Comparison of ENCODE assay signal across 15 mouse cellular contexts in the genomic region with DNA sequence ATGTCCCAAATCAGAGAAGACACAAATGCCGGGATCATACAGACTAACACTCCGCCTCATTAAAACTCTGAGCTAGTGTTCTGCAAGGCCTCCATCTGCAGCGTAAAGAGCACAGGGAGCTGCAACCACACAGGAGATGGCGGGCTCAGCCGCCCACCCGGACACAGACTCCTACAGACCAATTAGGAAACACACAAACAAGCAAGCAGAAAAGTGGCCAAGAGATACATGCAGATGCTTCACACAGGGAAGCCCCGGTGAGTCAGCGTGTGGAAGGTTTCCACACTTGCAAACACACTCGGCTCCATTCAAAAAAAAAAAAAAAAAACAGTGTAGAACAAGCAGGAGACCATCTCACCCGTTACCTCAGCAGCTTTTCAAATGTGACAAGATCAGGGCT.
DNase-seq lines count a peak whose midpoint lies in the region; ATAC-seq lines count a peak whose summit lies in the region.
"Had no signal": no experiment of that assay in that cellular context is flagged by ENCODE, and none has a peak within 500 bp of the region (broad histone marks: within the 10 kb centered on the region; RNA-seq: fewer than 3 reads in every experiment).

No protein-coding gene starts in this region.

- ATAC-seq in frontal cortex, adult (ENCODE audit: low TSS enrichment) = peak; percentile 64; the same call in 1 of the 2 replicates
- ATAC-seq: forebrain, embryonic 16.5 days; intestine, embryonic 15.5 days; liver, postnatal 0 days; midbrain, embryonic 16.5 days had no signal

- DNase-seq in frontal cortex, postnatal 14 days (ENCODE audit: low spot score in 2 of 2) = no peak
- DNase-seq in retina, postnatal 1 day = peak; percentile 47
- DNase-seq in retina, embryonic 14.5 days (ENCODE audit: low spot score) = no peak
- DNase-seq in brain, adult 2 months (ENCODE audit: low read depth, low spot score) = peak; percentile 88
- DNase-seq in right cerebral cortex, postnatal 36 days (ENCODE audit: low spot score in 2 of 2) = peak; percentile 52
- DNase-seq in natural killer cell, adult 2 months (ENCODE audit: low spot score in 2 of 2) = no peak
- DNase-seq: gastrocnemius, postnatal 14 days; heart, postnatal 10 days; liver; liver, postnatal 0 days; lung, postnatal 14 days had no signal

Comparison
In these comparisons a context has a peak if more than half of its experiments do, and no peak if none do; other contexts are left out.
1. DNase-seq: peak in retina, postnatal 1 day (single experiment), brain, adult 2 months (single experiment) and right cerebral cortex, postnatal 36 days (2 of 2); none in frontal cortex, postnatal 14 days (0 of 2), retina, embryonic 14.5 days (single experiment) and natural killer cell, adult 2 months (0 of 2).